In the genomic region with DNA sequence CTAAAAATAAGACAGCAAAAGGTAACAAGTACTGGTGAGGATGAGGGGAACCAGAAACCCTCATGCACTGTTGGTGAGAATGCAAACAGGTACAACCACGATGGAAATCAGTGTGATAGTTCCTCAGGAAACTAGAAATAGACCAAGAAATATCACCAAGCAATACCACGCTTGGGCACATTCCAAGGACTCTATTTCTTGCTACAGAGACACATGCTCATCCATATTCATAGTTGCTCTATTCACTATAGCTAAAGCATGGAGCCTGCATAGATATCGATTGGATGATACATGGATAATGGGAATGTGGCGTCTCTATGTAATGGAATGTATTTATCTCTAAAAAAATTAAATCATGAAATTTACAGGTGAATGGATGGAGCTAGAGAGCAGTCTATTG, we compare ENCODE assay signal across 21 mouse cellular contexts. TPM values are rescaled to one million over a fixed set of nuclear protein-coding genes. Genes with fewer than 3 reads are reported as not detected.
DNase-seq lines count a peak whose midpoint lies in the region; ATAC-seq lines count a peak whose summit lies in the region.
"Had no signal": no experiment of that assay in that cellular context is flagged by ENCODE, and none has a peak within 500 bp of the region (broad histone marks: within the 10 kb centered on the region; RNA-seq: fewer than 3 reads in every experiment).

No protein-coding gene starts in this region.

- no peaks in the 10 kb centered on the region for H3K9me3 ChIP-seq in forebrain, embryonic 14.5 days (replicated peaks; ENCODE audit: control insufficient read depth, low read length)
- no peaks in the 10 kb centered on the region for H3K9me3 ChIP-seq in forebrain, embryonic 11.5 days (ENCODE audit: control insufficient read depth, low read length)
- H3K9me3 ChIP-seq: embryonic facial prominence, embryonic 12.5 days; G1E; heart, embryonic 13.5 days; hindbrain, embryonic 15.5 days had no signal

- H3K36me3 ChIP-seq in forebrain, embryonic 14.5 days (ENCODE audit: control insufficient read depth, insufficient read depth, low read length), result no peaks in the 10 kb centered on the region
- H3K36me3 ChIP-seq in forebrain, embryonic 11.5 days (ENCODE audit: control insufficient read depth, insufficient read depth, low read length), result no peaks in the 10 kb centered on the region
- H3K36me3 ChIP-seq: embryonic facial prominence, embryonic 12.5 days; G1E; heart, embryonic 13.5 days; hindbrain, embryonic 15.5 days had no signal

- no peak overlapping the region for H3K4me3 ChIP-seq in forebrain, embryonic 14.5 days (ENCODE audit: low read depth, low read length)
- H3K4me3 ChIP-seq in forebrain, embryonic 11.5 days (ENCODE audit: low read depth, low read length), result no peak overlapping the region
- H3K4me3 ChIP-seq: embryonic facial prominence, embryonic 12.5 days; heart, embryonic 13.5 days; hindbrain, embryonic 15.5 days had no signal

- H3K27me3 ChIP-seq in forebrain, embryonic 14.5 days (replicated peaks; ENCODE audit: control insufficient read depth, insufficient read depth, low read length), result no peaks in the 10 kb centered on the region
- H3K27me3 ChIP-seq in forebrain, embryonic 11.5 days (ENCODE audit: control insufficient read depth, insufficient read depth, low read length), result no peaks in the 10 kb centered on the region
- H3K27me3 ChIP-seq: embryonic facial prominence, embryonic 12.5 days; hindbrain, embryonic 15.5 days had no signal

- H3K9ac ChIP-seq in forebrain, embryonic 14.5 days (ENCODE audit: low read length), result no peak overlapping the region
- H3K9ac ChIP-seq in forebrain, embryonic 11.5 days (ENCODE audit: low read length), result no peak overlapping the region
- H3K9ac ChIP-seq: embryonic facial prominence, embryonic 12.5 days; heart, embryonic 13.5 days; hindbrain, embryonic 15.5 days had no signal

- peak; percentile 37 for DNase-seq in forebrain, embryonic 14.5 days (ENCODE audit: low spot score)
- DNase-seq in forebrain, embryonic 11.5 days (ENCODE audit: low spot score), result no peak
- DNase-seq in frontal cortex, postnatal 25 days (ENCODE audit: low spot score in 2 of 2), result no peak
- peak; percentile 8 to 18 for DNase-seq in left cerebral cortex, adult 18-20 months (ENCODE audit: low spot score in 2 of 2)
- DNase-seq in left cerebral cortex, postnatal 36 days (ENCODE audit: low spot score in 2 of 2), result no peak
- peak; percentile 80 for DNase-seq in telencephalon, adult 2 months (ENCODE audit: low read depth, low spot score)
- DNase-seq in lung, postnatal 10 days, result no peak
- DNase-seq: adrenal gland, adult 8-10 months; adrenal gland, postnatal 36 days; B cell, adult 2 months; cerebellum, adult 11-12 months; cerebellum, adult 9-10 months; cerebellum, postnatal 25 days; gastrocnemius, postnatal 14 days; heart, postnatal 36 days had no signal

- 80% methylated on average over 4 of the region's 4 CpGs for WGBS in forebrain, embryonic 14.5 days
- WGBS in forebrain, embryonic 11.5 days, result 92% methylated on average over 4 of the region's 4 CpGs

- intact Hi-C loops in left cerebral cortex, postnatal 36 days (cut with DNase I), result no loop called here

- H3K27ac ChIP-seq in forebrain, embryonic 14.5 days (ENCODE audit: low read depth, low read length), result no peak overlapping the region
- H3K27ac ChIP-seq in forebrain, embryonic 11.5 days (ENCODE audit: low read depth, low read length), result no peak overlapping the region
- H3K27ac ChIP-seq: embryonic facial prominence, embryonic 12.5 days; heart, embryonic 13.5 days; hindbrain, embryonic 15.5 days had no signal

- H3K4me1 ChIP-seq in forebrain, embryonic 14.5 days (ENCODE audit: control insufficient read depth, insufficient read depth, low read length), result no peaks in the 10 kb centered on the region
- no peaks in the 10 kb centered on the region for H3K4me1 ChIP-seq in forebrain, embryonic 11.5 days (replicated peaks; ENCODE audit: control insufficient read depth, insufficient read depth, low read length)
- H3K4me1 ChIP-seq: embryonic facial prominence, embryonic 12.5 days; heart, embryonic 13.5 days; hindbrain, embryonic 15.5 days had no signal

- ATAC-seq in forebrain, embryonic 14.5 days, result no peak
- no peak for ATAC-seq in forebrain, embryonic 11.5 days (replicated peaks; ENCODE audit: low FRiP score)
- peak; percentile 91 for ATAC-seq in frontal cortex, adult (ENCODE audit: low TSS enrichment)
- ATAC-seq: CD4-positive, CD25-positive, alpha-beta regulatory T cell, adult 4 months had no signal

- no peak overlapping the region for H3K4me2 ChIP-seq in forebrain, embryonic 14.5 days (ENCODE audit: low read length)
- no peak overlapping the region for H3K4me2 ChIP-seq in forebrain, embryonic 11.5 days (ENCODE audit: low read depth, low read length, severe bottlenecking)
- H3K4me2 ChIP-seq: embryonic facial prominence, embryonic 12.5 days; heart, embryonic 13.5 days; hindbrain, embryonic 15.5 days had no signal

RNA-seq across cellular contexts. Expression of a gene that starts 57.5 kb away (rescaled TPM):
- 9.6 and 10.2 TPM in 2 replicates for polyA plus RNA-seq in forebrain, embryonic 14.5 days (2014; fragmentation: Nextera tagmentation; extraction: Ambion mirVana)
- 4.6 and 5.5 TPM in 2 replicates for polyA plus RNA-seq in forebrain, embryonic 11.5 days (2014; fragmentation: Nextera tagmentation; extraction: Ambion mirVana)
- total RNA-seq in left cerebral cortex, adult 18-20 months (2021), result 1 to 10 TPM; 2.3 to 2.7 TPM
- total RNA-seq in left cerebral cortex, postnatal 36 days (2021), result 1 to 10 TPM; 3.4 to 3.6 TPM

Comparison
In these comparisons a context has a peak if more than half of its experiments do, and no peak if none do; other contexts are left out.
1. DNase-seq: peak in forebrain, embryonic 14.5 days (single experiment), left cerebral cortex, adult 18-20 months (2 of 2) and telencephalon, adult 2 months (single experiment); none in forebrain, embryonic 11.5 days (single experiment), frontal cortex, postnatal 25 days (0 of 2), left cerebral cortex, postnatal 36 days (0 of 2) and lung, postnatal 10 days (single experiment).